19 mouse cellular contexts compared by ENCODE assay signal in genomic region chr8:21391511-21391910, GRCm38 (mm10). TPM values are rescaled to one million over a fixed set of nuclear protein-coding genes. Genes with fewer than 3 reads are reported as not detected.
"Had no signal": no experiment of that assay in that cellular context is flagged by ENCODE, and none has a peak within 500 bp of the region (broad histone marks: within the 10 kb centered on the region; RNA-seq: fewer than 3 reads in every experiment).

Gene Defa33 (plus strand): TSS chr8:21391811.

RNA-seq across cellular contexts. Expression of gene Defa33, which starts in this region (rescaled TPM):
- polyA plus RNA-seq: cortical plate, adult 2 months; embryonic facial prominence, embryonic 10.5 days; embryonic facial prominence, embryonic 11.5 days; embryonic facial prominence, embryonic 12.5 days; embryonic facial prominence, embryonic 13.5 days; embryonic facial prominence, embryonic 14.5 days; embryonic facial prominence, embryonic 15.5 days; erythroblast, embryonic 14.5 days; forebrain, embryonic 10.5 days; forebrain, embryonic 11.5 days; forebrain, embryonic 12.5 days; forebrain, embryonic 13.5 days; forebrain, embryonic 14.5 days; forebrain, embryonic 15.5 days; forebrain, embryonic 16.5 days; forebrain, postnatal 0 days; frontal cortex, adult 2 months; gonadal fat pad, adult 2 months; heart, adult 2 months had no signal
